Mouse (Mus musculus) forebrain, embryonic 16.5 days (tissue): ENCODE results near the gene Pik3cg. TPM values are rescaled to one million over a fixed set of nuclear protein-coding genes. Genes with fewer than 3 reads are reported as not detected.

ENCODE experiments used
- ATAC-seq: fragments of 200-750 bp; cut with Nextera tagmentation; 2 replicates; pipeline ENCODE4 v1.8.0; 2017; ENCODE audit warnings: mild to moderate bottlenecking, moderate library complexity
- H3K27ac ChIP-seq: fragments of 300-500 bp; sonication (generic); 2 replicates; pipeline ENCODE4 v1.5.1; 2014; ENCODE audit warnings: low read length, control low read depth
- H3K27me3 ChIP-seq: fragments of 300-500 bp; sonication (generic); replicated peaks from 2 replicates; pipeline ENCODE4 v1.6.1; 2014; ENCODE audit warnings: low read length; ENCODE audit not compliant: control insufficient read depth, insufficient read depth
- H3K36me3 ChIP-seq: fragments of 300-500 bp; sonication (generic); 2 replicates; pipeline ENCODE4 v1.6.1; 2014; ENCODE audit not compliant: control insufficient read depth, insufficient read depth
- H3K4me1 ChIP-seq: fragments of 300-500 bp; sonication (generic); replicated peaks from 2 replicates; pipeline ENCODE4 v1.6.1; 2014; ENCODE audit warnings: low read length; ENCODE audit not compliant: control insufficient read depth, insufficient read depth
- H3K4me2 ChIP-seq: fragments of 300-500 bp; sonication (generic); 2 replicates; pipeline ENCODE4 v1.6.1; 2014; ENCODE audit warnings: mild to moderate bottlenecking, low read length, control low read depth
- H3K4me3 ChIP-seq: fragments of 300-500 bp; sonication (generic); replicated peaks from 2 replicates; pipeline ENCODE4 v1.5.1; 2014; ENCODE audit warnings: mild to moderate bottlenecking, low read length, control low read depth
- H3K9ac ChIP-seq: fragments of 300-500 bp; sonication (generic); replicated peaks from 2 replicates; pipeline ENCODE4 v1.6.1; 2014; ENCODE audit warnings: low read depth, low read length, control low read depth
- H3K9me3 ChIP-seq: fragments of 300-500 bp; sonication (generic); 2 replicates; pipeline ENCODE4 v1.6.1; 2016; ENCODE audit warnings: low read length; ENCODE audit not compliant: control insufficient read depth
- WGBS: fragments of 180-500 bp; shearing (Covaris S2); extraction: QIAGEN DNeasy Blood & Tissue Kit; methylation state at CpG from one replicate; pipeline ENCODE4 v1.1.7; 2014; 5-methylcytosine and 5-hydroxymethylcytosine counted together
- polyA plus RNA-seq: library from polyadenylated mRNA; unstranded; fragments of >200 nt; fragmentation: Nextera tagmentation; extraction: Ambion mirVana; gene quantifications from 2 replicates; pipeline ENCODE4 v1.2.1, GENCODE M21; 2015

The Pik3cg gene
- polyA plus RNA-seq, 1 experiment from 2014 or later, result 0.76 TPM

DNA sequence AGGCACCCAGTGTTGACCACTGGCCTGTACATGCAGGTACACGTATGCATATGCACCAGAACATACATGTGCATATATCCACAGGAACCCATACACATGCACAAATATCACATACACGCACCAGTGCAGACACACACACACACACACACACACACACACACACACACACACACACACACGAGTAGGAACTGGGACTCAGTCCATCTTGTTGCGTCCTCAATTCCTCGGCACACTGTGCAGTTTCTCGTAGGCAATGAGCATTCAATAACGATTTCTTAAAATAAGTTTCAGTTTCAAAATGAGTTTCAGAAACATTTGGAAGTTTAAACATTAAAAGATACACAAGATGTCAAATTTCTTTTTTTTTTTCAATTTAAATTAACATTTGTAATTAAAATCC is 35.6 kb downstream of the Pik3cg start:
- 85% methylated on average over 7 of the region's 7 CpGs for WGBS
- H3K27me3 ChIP-seq, result no peaks in the 10 kb centered on the region
- no peak overlapping the region for H3K9ac ChIP-seq
- H3K4me2 ChIP-seq, result no peak overlapping the region
- no peak overlapping the region for H3K27ac ChIP-seq
- H3K4me3 ChIP-seq, result no peak overlapping the region
- no peaks in the 10 kb centered on the region for H3K36me3 ChIP-seq
- H3K4me1 ChIP-seq, result peaks cover 4% of the 10 kb centered on the region
- H3K9me3 ChIP-seq, result no peaks in the 10 kb centered on the region
- no peak for ATAC-seq

DNA sequence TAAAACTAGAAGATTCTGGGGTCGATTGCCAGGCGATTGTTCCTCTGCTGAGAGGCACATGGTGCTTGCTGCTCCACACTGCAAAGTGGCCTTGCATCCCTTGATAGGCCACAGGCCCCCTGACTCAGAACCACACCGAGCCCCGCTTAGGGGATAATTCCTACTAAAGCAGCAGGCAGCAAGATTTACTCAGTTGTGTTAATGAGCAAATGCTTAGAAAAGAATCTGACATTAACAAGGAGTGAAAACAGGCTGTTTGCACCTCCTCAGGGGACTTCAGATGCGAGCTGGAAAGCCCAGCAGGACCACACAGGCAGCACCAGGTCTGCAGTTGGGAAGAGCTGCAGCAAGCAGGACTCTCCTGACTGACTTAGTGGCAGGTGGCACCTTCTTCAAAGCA is 39.3 kb downstream of the Pik3cg start:
- peak; percentile 70 for ATAC-seq
- no peak overlapping the region for H3K27ac ChIP-seq

DNA sequence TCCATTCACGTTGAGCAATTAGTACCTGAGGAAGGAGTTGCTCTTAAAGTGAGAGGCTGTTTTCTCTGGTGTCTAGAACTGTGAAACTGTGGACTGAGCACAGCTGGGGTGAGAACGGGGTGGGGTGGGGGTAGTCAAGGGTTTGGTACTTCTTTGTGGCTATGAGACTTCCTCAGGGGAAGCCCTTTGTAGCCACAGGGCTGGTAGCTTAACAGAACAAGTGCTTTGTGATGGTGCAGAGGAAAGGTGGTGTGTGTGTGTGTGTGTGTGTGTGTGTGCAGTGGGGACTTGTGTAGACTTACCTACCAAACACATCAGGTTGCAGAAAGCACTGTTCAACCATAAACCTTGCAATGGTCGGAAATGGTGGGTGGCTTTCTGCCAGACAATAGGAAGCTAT is 39.7 kb downstream of the Pik3cg start:
- WGBS, result 16% methylated on average over 3 of the region's 3 CpGs

More for the DNA sequence above, 39.3 kb downstream of the Pik3cg start:
- H3K36me3 ChIP-seq, result no peaks in the 10 kb centered on the region
- H3K9me3 ChIP-seq, result no peaks in the 10 kb centered on the region
- H3K4me2 ChIP-seq, result no peak overlapping the region
- H3K27me3 ChIP-seq, result no peaks in the 10 kb centered on the region
- WGBS, result 4% methylated on average over 5 of the region's 5 CpGs
- no peak overlapping the region for H3K9ac ChIP-seq
- H3K4me1 ChIP-seq, result peaks cover 4% of the 10 kb centered on the region
- H3K4me3 ChIP-seq, result no peak overlapping the region

DNA sequence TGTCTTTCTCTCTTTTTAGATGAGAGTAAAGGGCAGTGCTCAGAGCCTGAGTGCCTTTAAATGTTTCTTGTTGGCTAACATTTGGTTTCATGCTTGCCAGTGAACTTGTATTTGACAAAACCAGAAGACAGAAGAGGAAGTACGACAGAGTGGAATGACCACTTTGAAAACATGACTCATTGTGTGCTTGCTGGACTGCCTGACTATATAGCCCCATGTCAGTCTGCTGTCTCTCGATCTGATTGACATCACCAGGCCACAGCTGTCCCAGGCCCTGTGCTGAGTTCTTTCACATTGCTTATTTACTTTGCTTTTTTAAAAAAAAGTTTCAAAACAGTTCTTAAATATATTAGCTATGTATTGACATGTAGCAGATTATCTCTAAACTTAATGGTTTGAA is 44.8 kb downstream of the Pik3cg start:
- H3K27ac ChIP-seq, result no peak overlapping the region
- no peak overlapping the region for H3K4me3 ChIP-seq
- no peaks in the 10 kb centered on the region for H3K27me3 ChIP-seq
- H3K9me3 ChIP-seq, result no peaks in the 10 kb centered on the region
- no peak overlapping the region for H3K9ac ChIP-seq
- H3K4me2 ChIP-seq, result no peak overlapping the region
- 78% methylated on average over 2 of the region's 2 CpGs for WGBS
- H3K4me1 ChIP-seq, result peaks cover 2% of the 10 kb centered on the region; the same call in 1 of the 2 replicates
- ATAC-seq, result no peak
- no peaks in the 10 kb centered on the region for H3K36me3 ChIP-seq

More for the DNA sequence above, 39.7 kb downstream of the Pik3cg start:
- peak; percentile 41 for ATAC-seq
- Histone ChIP-seq H3K9ac (no peak overlapping the region), H3K36me3 (no peaks in the 10 kb centered on the region), H3K27ac (no peak overlapping the region), H3K9me3 (no peaks in the 10 kb centered on the region), H3K4me2 (no peak overlapping the region), H3K4me3 (no peak overlapping the region), H3K27me3 (no peaks in the 10 kb centered on the region), H3K4me1 (peaks cover 4% of the 10 kb centered on the region)

DNA sequence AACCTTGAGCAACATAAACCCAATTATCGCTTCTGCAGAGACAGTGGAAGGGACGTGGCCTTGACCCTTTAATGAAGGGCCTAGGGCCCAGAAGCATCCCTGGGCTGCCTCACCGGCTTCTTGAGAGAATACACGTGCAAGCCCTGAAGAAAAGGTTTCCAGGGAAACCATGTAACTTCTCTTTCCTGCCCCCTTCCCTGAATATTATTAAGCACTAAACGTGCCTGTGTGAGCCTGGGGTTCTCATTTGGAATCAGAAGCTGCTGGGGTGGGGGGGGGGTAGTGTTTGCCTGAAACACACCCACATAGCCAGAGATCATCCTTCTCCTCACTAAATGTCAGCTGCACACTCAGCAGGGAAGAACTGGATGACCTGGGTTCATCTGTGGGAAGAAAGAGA is 49.7 kb downstream of the Pik3cg start:
- no peak overlapping the region for H3K4me3 ChIP-seq
- no peaks in the 10 kb centered on the region for H3K36me3 ChIP-seq
- no peak overlapping the region for H3K4me2 ChIP-seq
- peak; percentile 31; the same call in 1 of the 2 replicates for ATAC-seq
- H3K9me3 ChIP-seq, result no peaks in the 10 kb centered on the region
- no peaks in the 10 kb centered on the region for H3K27me3 ChIP-seq
- H3K27ac ChIP-seq, result no peak overlapping the region; the same call in 1 of the 2 replicates
- 17% methylated on average over 5 of the region's 5 CpGs for WGBS
- peaks cover 4% of the 10 kb centered on the region; the same call in 1 of the 2 replicates for H3K4me1 ChIP-seq
- no peak overlapping the region for H3K9ac ChIP-seq

DNA sequence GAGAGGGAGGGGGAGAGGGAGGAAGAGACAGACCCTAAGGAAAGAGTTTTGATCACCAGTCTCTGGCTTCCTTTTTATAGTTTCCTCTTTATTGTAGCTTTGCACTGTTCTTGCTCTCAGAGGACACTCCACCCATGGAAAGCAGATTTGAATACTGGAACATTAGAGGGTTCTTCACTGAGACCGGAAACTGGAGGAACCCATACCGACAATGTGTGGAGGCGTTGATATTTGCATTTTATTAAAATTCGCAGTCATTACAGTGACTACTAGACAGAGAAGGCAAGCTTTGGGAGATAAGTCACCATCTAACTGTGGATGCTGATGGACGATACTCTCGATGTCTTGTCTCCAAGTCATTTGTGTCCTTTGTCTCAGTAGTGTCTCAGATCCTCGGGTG is 61.9 kb downstream of the Pik3cg start:
- Histone ChIP-seq H3K4me2 (no peak overlapping the region), H3K4me3 (no peak overlapping the region), H3K9ac (no peak overlapping the region), H3K36me3 (no peaks in the 10 kb centered on the region), H3K27me3 (no peaks in the 10 kb centered on the region), H3K4me1 (no peaks in the 10 kb centered on the region), H3K9me3 (no peaks in the 10 kb centered on the region), H3K27ac (no peak overlapping the region)
- 89% methylated on average over 7 of the region's 7 CpGs for WGBS
- no peak for ATAC-seq

DNA sequence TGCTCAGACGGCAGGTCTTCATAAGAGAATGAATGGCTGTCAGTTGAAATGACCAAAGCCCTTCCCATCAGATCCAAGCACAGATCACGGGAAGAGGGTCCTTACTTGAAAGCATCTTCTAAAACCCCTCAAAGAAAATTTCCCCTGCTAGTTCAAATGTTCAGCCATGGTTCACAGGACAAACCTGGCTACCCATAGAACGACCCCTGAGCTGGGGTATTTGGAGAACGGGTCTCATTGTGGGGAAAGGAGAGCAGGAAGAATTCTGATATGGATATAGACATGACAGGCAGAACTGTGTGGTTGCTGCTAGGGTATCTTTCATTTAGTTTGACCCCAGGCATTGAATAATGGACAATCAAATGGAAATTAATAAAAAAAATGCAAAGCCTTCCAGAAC is 62.8 kb downstream of the Pik3cg start:
- H3K27ac ChIP-seq, result no peak overlapping the region
- no peak overlapping the region for H3K9ac ChIP-seq
- no peak overlapping the region for H3K4me3 ChIP-seq
- H3K4me1 ChIP-seq, result no peaks in the 10 kb centered on the region
- 76% methylated on average over 4 of the region's 4 CpGs for WGBS
- no peaks in the 10 kb centered on the region for H3K27me3 ChIP-seq
- no peak for ATAC-seq
- H3K9me3 ChIP-seq, result no peaks in the 10 kb centered on the region
- no peaks in the 10 kb centered on the region for H3K36me3 ChIP-seq
- no peak overlapping the region for H3K4me2 ChIP-seq

DNA sequence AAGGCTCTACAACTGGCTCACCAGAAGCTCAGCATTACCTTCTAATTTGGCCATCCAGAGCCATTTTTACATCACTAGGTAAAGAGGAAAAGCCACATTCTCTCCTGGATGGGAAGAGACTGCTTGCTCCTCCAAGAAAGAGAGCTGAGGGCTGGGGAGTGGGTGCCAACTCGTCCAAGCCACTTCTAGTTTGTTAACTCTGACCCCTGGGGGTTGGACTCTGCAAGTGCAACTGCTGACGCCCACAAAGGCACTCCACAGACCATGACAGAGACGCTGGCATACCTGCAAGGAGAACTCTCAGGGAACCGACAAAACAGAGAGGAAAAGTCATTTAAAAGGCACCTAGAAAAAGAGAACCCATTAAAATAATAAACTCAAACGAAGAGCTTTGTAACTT is 63.9 kb downstream of the Pik3cg start:
- H3K9ac ChIP-seq, result no peak overlapping the region
- peak; percentile 94 for ATAC-seq
- no peaks in the 10 kb centered on the region for H3K36me3 ChIP-seq
- H3K27ac ChIP-seq, result no peak overlapping the region
- H3K9me3 ChIP-seq, result no peaks in the 10 kb centered on the region
- no peak overlapping the region for H3K4me3 ChIP-seq
- H3K4me2 ChIP-seq, result no peak overlapping the region
- H3K27me3 ChIP-seq, result no peaks in the 10 kb centered on the region
- 3% methylated on average over 5 of the region's 5 CpGs for WGBS
- H3K4me1 ChIP-seq, result no peaks in the 10 kb centered on the region

DNA sequence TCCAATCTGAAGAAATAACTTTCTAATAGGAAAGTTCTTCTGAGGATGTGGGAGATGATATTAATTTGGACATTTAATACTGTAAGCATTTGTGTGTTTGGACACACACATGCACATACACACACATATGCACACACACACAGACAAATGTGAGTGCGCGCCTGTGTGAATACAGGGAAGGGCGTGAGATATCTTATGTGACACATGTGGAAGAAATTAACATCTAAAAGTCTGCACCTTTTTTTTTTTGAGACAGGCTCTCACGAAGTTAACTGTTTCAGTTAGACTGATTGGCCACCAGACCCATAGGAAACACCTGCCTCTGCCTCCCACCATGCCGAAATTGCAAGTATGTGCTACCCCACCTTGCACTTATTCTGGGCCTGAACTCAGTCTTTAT is 64.7 kb downstream of the Pik3cg start:
- Histone ChIP-seq H3K4me3 (no peak overlapping the region), H3K9me3 (no peaks in the 10 kb centered on the region), H3K4me1 (no peaks in the 10 kb centered on the region), H3K36me3 (no peaks in the 10 kb centered on the region), H3K27ac (no peak overlapping the region), H3K9ac (no peak overlapping the region), H3K4me2 (no peak overlapping the region), H3K27me3 (no peaks in the 10 kb centered on the region)
- no peak for ATAC-seq
- 86% methylated on average over 5 of the region's 5 CpGs for WGBS

DNA sequence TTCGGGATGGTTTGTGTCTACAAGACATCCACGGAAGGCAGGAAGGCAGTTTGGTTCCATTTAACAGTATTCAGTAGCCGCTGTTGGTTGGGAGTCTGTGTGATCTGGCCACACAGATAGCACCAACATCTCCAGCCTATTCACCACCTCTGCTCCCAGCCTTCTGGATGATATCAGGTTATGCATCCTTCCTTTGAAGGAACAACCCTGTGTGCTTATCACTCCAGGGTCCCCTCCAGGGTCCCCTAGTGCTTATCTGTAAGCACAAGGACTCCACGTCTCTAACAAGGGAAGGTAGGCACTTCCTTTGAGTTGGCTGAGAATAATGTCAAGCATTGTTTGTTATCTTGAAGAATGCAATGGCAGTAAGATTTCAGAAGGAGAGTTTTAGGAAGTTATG is 65.3 kb downstream of the Pik3cg start:
- Histone ChIP-seq H3K27me3 (no peaks in the 10 kb centered on the region), H3K4me2 (no peak overlapping the region), H3K9me3 (no peaks in the 10 kb centered on the region), H3K4me3 (no peak overlapping the region), H3K4me1 (no peaks in the 10 kb centered on the region), H3K9ac (no peak overlapping the region), H3K27ac (no peak overlapping the region), H3K36me3 (no peaks in the 10 kb centered on the region)
- ATAC-seq, result no peak
- WGBS, result 64% methylated on average over 4 of the region's 4 CpGs
